Mouse (Mus musculus): ENCODE data around the gene Naa35. TPM values are rescaled to one million over a fixed set of nuclear protein-coding genes. Genes with fewer than 3 reads are reported as not detected.

Naa35 gene
- polyA plus RNA-seq, 1 experiment, result 16.2 TPM

DNA sequence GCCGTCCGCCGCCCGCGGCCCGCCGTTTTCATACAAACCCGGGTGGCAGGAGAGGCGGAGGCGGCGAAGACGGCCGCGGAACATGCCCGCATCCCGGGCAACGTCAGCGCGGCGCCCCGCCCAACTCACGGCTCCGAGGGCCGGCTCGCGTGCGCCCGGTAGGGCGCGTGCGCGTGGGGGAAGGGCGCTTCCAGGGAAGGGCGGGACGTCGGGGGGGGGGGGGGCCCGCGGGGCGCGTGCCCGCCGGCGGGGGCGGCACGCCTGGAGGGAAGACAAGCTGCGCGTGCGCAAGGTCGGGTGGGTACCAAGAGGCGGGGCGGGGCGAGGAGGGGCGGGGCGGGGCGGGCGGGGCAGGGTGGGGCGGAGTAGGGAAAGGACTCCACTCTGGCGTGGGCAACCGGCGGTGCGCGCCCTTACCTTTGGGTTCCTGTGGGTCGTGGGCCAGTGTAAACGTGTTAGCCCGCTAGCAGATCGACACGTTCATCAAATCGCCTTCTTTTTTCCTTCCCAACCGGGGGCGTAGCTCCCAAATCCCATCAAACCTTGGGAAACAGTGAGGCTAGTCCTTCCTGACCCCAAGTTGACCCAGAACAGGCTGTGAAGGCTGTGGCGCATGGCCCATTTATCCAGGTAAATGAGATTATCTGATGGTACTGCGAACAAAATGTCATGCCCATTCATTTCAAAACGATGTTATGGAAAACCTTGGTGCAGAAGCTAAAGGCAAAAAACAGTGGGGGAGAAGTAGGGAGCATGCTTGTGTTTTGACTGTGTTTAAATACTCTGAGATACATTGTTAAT is 27.7 kb upstream of the Naa35 start:
- H3K4me1 ChIP-seq (ENCODE audit: control insufficient read depth, insufficient read depth, insufficient read length), result peaks cover 9% of the 10 kb centered on the region
- DNase-seq (ENCODE audit: low read depth in 1 of 2, low spot score in 2 of 2), result peak; percentile 58 to 84
- TF ChIP-seq CTCF (IDR thresholded peaks at IDR 0.05; ENCODE audit: extremely low read depth, insufficient read depth, insufficient read length, insufficient replicate concordance), result no peak
- peak; percentile 40; the same call in 1 of the 2 replicates for TF ChIP-seq POLR2A (IDR thresholded peaks at IDR 0.05; ENCODE audit: low read depth, low read length)

DNA sequence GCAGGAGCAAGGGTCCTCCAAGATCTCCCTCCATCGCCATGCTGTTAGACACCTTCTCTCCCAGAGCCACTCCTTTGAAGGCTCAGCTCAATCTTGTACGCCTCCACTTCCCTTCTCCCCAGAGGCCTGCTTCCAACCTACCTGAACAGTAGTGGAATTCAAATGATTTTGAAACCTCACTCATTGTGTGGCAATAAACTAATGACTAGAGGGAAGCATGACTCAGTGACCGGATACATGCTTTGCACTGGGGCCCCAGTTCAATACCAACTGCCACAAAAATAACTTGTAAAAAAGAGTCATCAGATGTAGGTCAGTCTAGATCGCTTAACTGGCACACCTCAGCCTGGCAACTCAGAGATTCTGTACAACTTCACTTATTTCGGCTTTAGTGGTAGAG is 26.3 kb upstream of the Naa35 start:
- Histone ChIP-seq H3K27me3 (ENCODE audit: control insufficient read depth, insufficient read depth, low read length) (no peaks in the 10 kb centered on the region), H3K4me3 (ENCODE audit: extremely low read depth, insufficient read depth, insufficient read length) (no peak overlapping the region), H3K27ac (ENCODE audit: insufficient read depth, low read length) (no peak overlapping the region), H3K4me1 (ENCODE audit: control insufficient read depth, insufficient read depth, insufficient read length) (peaks cover 9% of the 10 kb centered on the region), H3K36me3 (ENCODE audit: control insufficient read depth, insufficient read depth, low read length) (no peaks in the 10 kb centered on the region)
- WGBS, result 91% methylated on average over 5 of the region's 5 CpGs
- DNase-seq (ENCODE audit: low read depth in 1 of 2, low spot score in 2 of 2), result no peak
- no peak for TF ChIP-seq CTCF (IDR thresholded peaks at IDR 0.05; ENCODE audit: extremely low read depth, insufficient read depth, insufficient read length, insufficient replicate concordance)
- no peak for TF ChIP-seq POLR2A (IDR thresholded peaks at IDR 0.05; ENCODE audit: low read depth, low read length)

More for the DNA sequence above, 27.7 kb upstream of the Naa35 start:
- WGBS, result 1% methylated on average over 52 of the region's 73 CpGs
- peak overlapping the region; percentile 65 for H3K4me3 ChIP-seq (ENCODE audit: extremely low read depth, insufficient read depth, insufficient read length)
- H3K27ac ChIP-seq (ENCODE audit: insufficient read depth, low read length), result peak overlapping the region; percentile 47
- H3K27me3 ChIP-seq (ENCODE audit: control insufficient read depth, insufficient read depth, low read length), result no peaks in the 10 kb centered on the region
- no peaks in the 10 kb centered on the region for H3K36me3 ChIP-seq (ENCODE audit: control insufficient read depth, insufficient read depth, low read length)

DNA sequence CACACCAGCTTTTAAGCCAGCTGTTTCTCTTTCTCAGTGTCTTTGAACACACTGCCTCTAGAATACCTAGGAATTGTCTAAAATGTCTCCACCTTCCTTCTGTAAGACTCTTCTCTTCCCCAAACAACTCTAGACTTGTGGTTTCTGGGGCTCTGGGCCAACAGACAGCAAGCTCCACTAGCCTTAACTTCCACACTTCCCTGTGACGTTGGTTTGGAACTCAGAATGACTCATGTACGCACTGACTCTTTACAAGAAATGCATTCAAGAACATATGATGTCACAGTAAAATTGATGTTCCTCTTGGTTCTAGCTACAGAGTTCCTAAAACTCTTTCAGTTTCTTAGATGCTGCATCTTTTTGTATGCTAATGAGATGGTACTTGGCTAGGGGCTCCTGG is 22.6 kb upstream of the Naa35 start:
- no peak for DNase-seq (ENCODE audit: low read depth in 1 of 2, low spot score in 2 of 2)
- WGBS, result 35% methylated on average over 2 of the region's 2 CpGs
- no peak overlapping the region for H3K4me3 ChIP-seq (ENCODE audit: extremely low read depth, insufficient read depth, insufficient read length)
- H3K27me3 ChIP-seq (ENCODE audit: control insufficient read depth, insufficient read depth, low read length), result no peaks in the 10 kb centered on the region; the same call in 1 of the 2 replicates
- H3K4me1 ChIP-seq (ENCODE audit: control insufficient read depth, insufficient read depth, insufficient read length), result no peaks in the 10 kb centered on the region
- no peak overlapping the region for H3K27ac ChIP-seq (ENCODE audit: insufficient read depth, low read length)
- TF ChIP-seq CTCF (IDR thresholded peaks at IDR 0.05; ENCODE audit: extremely low read depth, insufficient read depth, insufficient read length, insufficient replicate concordance) (no peak), POLR2A (IDR thresholded peaks at IDR 0.05; ENCODE audit: low read depth, low read length) (no peak)
- no peaks in the 10 kb centered on the region for H3K36me3 ChIP-seq (ENCODE audit: control insufficient read depth, insufficient read depth, low read length)

DNA sequence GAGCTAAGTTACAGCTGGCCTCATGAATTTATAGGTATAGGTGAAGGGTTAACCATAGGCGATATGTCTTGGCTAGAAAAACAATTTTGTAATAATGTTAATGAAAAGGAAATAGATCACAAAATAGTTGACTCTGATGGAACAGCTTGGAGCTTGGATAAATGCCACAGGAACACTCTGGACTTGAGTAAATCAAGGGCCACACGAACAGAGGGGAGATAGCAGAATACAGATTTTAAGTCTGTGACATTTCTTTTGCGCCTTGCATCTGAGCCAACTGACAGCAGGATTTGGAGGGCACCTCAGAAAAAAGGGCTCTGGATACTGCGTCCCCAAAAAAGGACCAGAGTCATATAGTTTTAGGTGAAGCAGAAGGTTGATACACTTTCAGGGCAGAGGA is 20.6 kb upstream of the Naa35 start:
- Histone ChIP-seq H3K4me1 (ENCODE audit: control insufficient read depth, insufficient read depth, insufficient read length) (no peaks in the 10 kb centered on the region), H3K27me3 (ENCODE audit: control insufficient read depth, insufficient read depth, low read length) (no peaks in the 10 kb centered on the region; the same call in 1 of the 2 replicates), H3K36me3 (ENCODE audit: control insufficient read depth, insufficient read depth, low read length) (no peaks in the 10 kb centered on the region), H3K27ac (ENCODE audit: insufficient read depth, low read length) (no peak overlapping the region), H3K4me3 (ENCODE audit: extremely low read depth, insufficient read depth, insufficient read length) (no peak overlapping the region)
- no peak for DNase-seq (ENCODE audit: low read depth in 1 of 2, low spot score in 2 of 2)
- 89% methylated on average over 4 of the region's 4 CpGs for WGBS
- no peak for TF ChIP-seq POLR2A (IDR thresholded peaks at IDR 0.05; ENCODE audit: low read depth, low read length)
- no peak for TF ChIP-seq CTCF (IDR thresholded peaks at IDR 0.05; ENCODE audit: extremely low read depth, insufficient read depth, insufficient read length, insufficient replicate concordance)

DNA sequence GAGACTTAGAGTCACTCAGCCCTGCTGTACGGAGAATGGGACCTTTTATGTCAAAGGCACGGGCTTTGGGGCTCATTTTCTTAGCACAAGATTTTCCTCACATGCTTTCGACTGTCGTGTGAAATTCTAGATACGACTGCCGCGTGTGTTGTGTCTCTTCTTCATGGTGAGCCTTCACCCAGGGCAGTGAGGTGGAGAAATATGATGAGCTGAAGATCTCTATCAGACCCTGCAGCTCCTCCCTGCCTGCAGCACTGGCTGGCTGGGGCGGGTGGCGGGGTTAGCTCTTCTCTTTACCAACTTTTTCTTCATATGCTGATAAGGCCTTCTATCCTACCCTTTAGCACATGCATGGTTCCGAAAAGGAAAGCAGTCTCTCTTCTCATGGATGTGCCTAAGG is 20.1 kb upstream of the Naa35 start:
- no peak for DNase-seq (ENCODE audit: low read depth in 1 of 2, low spot score in 2 of 2)
- H3K36me3 ChIP-seq (ENCODE audit: control insufficient read depth, insufficient read depth, low read length), result no peaks in the 10 kb centered on the region
- 85% methylated on average over 10 of the region's 10 CpGs for WGBS
- H3K4me3 ChIP-seq (ENCODE audit: extremely low read depth, insufficient read depth, insufficient read length), result no peak overlapping the region
- H3K4me1 ChIP-seq (ENCODE audit: control insufficient read depth, insufficient read depth, insufficient read length), result no peaks in the 10 kb centered on the region
- H3K27me3 ChIP-seq (ENCODE audit: control insufficient read depth, insufficient read depth, low read length), result no peaks in the 10 kb centered on the region; the same call in 1 of the 2 replicates
- TF ChIP-seq POLR2A (IDR thresholded peaks at IDR 0.05; ENCODE audit: low read depth, low read length), result no peak
- TF ChIP-seq CTCF (IDR thresholded peaks at IDR 0.05; ENCODE audit: extremely low read depth, insufficient read depth, insufficient read length, insufficient replicate concordance), result no peak
- no peak overlapping the region for H3K27ac ChIP-seq (ENCODE audit: insufficient read depth, low read length)

DNA sequence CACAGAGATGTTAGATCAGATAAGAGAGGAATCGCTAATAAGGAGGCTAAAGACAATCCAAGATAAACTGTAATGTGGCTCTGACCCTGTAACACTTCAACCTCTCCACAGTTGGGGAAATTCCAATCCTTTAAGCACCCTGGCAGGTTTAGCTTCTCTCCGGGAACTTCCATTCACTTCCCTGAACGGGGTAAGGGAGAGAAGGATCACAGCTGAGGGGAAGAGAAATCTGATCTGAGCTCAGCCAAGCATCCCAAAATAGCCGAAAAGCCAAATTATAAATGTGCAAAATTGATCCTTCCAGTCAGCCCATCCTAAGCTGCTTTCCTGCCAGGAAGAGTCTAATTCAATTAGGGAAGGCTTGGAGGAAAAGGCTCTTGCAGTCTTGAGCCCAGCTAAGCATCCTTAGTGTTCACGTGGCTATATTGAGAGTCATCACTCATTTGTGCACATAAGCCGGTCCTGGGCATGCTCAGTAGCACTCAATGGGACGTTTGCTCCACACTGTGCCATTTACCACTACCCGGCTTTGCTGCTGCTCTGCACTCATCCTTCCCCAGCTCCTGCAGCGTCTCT is 19.0 kb upstream of the Naa35 start:
- no peak for DNase-seq (ENCODE audit: low read depth in 1 of 2, low spot score in 2 of 2)
- no peaks in the 10 kb centered on the region for H3K36me3 ChIP-seq (ENCODE audit: control insufficient read depth, insufficient read depth, low read length)
- H3K4me1 ChIP-seq (ENCODE audit: control insufficient read depth, insufficient read depth, insufficient read length), result no peaks in the 10 kb centered on the region
- TF ChIP-seq CTCF (IDR thresholded peaks at IDR 0.05; ENCODE audit: extremely low read depth, insufficient read depth, insufficient read length, insufficient replicate concordance), result no peak
- no peak for TF ChIP-seq POLR2A (IDR thresholded peaks at IDR 0.05; ENCODE audit: low read depth, low read length)
- no peak overlapping the region for H3K4me3 ChIP-seq (ENCODE audit: extremely low read depth, insufficient read depth, insufficient read length)
- H3K27me3 ChIP-seq (ENCODE audit: control insufficient read depth, insufficient read depth, low read length), result no peaks in the 10 kb centered on the region; the same call in 1 of the 2 replicates
- WGBS, result 73% methylated on average over 9 of the region's 9 CpGs
- no peak overlapping the region for H3K27ac ChIP-seq (ENCODE audit: insufficient read depth, low read length)

DNA sequence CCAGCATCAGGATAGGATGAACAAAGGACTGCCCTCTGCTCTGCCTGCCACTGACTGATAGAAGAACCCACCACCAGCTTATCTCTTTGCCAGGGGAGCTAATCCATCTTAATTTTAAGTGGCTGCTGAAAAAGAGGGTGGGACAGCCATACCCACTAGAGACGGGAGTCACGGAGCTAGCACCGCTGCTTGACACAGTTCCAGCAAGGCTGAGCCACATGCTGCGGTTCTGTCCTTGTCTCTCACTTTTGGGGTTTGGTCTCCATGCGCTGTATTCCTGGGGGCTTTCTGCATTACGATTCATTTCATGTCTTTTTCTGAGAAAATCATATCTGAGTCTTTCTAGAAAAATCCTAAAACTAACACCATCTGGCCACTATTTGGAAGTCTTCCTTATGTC is 14.0 kb upstream of the Naa35 start:
- WGBS, result 88% methylated on average over 6 of the region's 6 CpGs
- no peak overlapping the region for H3K4me3 ChIP-seq (ENCODE audit: extremely low read depth, insufficient read depth, insufficient read length)
- TF ChIP-seq CTCF (IDR thresholded peaks at IDR 0.05; ENCODE audit: extremely low read depth, insufficient read depth, insufficient read length, insufficient replicate concordance) (no peak), POLR2A (IDR thresholded peaks at IDR 0.05; ENCODE audit: low read depth, low read length) (no peak)
- no peaks in the 10 kb centered on the region for H3K27me3 ChIP-seq (ENCODE audit: control insufficient read depth, insufficient read depth, low read length)
- no peaks in the 10 kb centered on the region for H3K4me1 ChIP-seq (ENCODE audit: control insufficient read depth, insufficient read depth, insufficient read length)
- no peak for DNase-seq (ENCODE audit: low read depth in 1 of 2, low spot score in 2 of 2)
- no peaks in the 10 kb centered on the region for H3K36me3 ChIP-seq (ENCODE audit: control insufficient read depth, insufficient read depth, low read length)
- H3K27ac ChIP-seq (ENCODE audit: insufficient read depth, low read length), result no peak overlapping the region
